In genomic region chr1:76091031-76091430, GRCm38 (mm10) we compare ENCODE assay signal across 20 mouse cellular contexts.
DNase-seq lines count a peak whose midpoint lies in the region; ATAC-seq and TF ChIP-seq lines count a peak whose summit lies in the region.
"Had no signal": no experiment of that assay in that cellular context is flagged by ENCODE, and none has a peak within 500 bp of the region (broad histone marks: within the 10 kb centered on the region; RNA-seq: fewer than 3 reads in every experiment).

No protein-coding gene starts in this region.

- no peaks in the 10 kb centered on the region for H3K9me3 ChIP-seq in midbrain, embryonic 15.5 days
- no peaks in the 10 kb centered on the region for H3K9me3 ChIP-seq in midbrain, embryonic 16.5 days (replicated peaks; ENCODE audit: control insufficient read depth, low read length, poor library complexity, severe bottlenecking)
- H3K9me3 ChIP-seq: limb, embryonic 15.5 days had no signal

- H3K4me3 ChIP-seq in cerebellum, adult 2 months (replicated peaks; ENCODE audit: insufficient read depth, low read depth, low read length) = no peak overlapping the region
- no peak overlapping the region for H3K4me3 ChIP-seq in midbrain, embryonic 15.5 days
- no peak overlapping the region for H3K4me3 ChIP-seq in midbrain, embryonic 16.5 days (ENCODE audit: low read depth, low read length)
- H3K4me3 ChIP-seq: limb, embryonic 15.5 days had no signal

- no peaks in the 10 kb centered on the region; the same call in 1 of the 2 replicates for H3K27me3 ChIP-seq in cerebellum, adult 2 months (ENCODE audit: control insufficient read depth, insufficient read depth, low read length)
- H3K27me3 ChIP-seq in midbrain, embryonic 15.5 days (replicated peaks) = no peaks in the 10 kb centered on the region
- H3K27me3 ChIP-seq in midbrain, embryonic 16.5 days (ENCODE audit: control insufficient read depth, insufficient read depth, low read depth, low read length) = no peaks in the 10 kb centered on the region
- H3K27me3 ChIP-seq: CH12.LX; limb, embryonic 15.5 days had no signal

- no peak; the same call in 1 of the 2 replicates for ATAC-seq in midbrain, embryonic 15.5 days (replicated peaks)
- no peak for ATAC-seq in midbrain, embryonic 16.5 days
- ATAC-seq in megakaryocyte progenitor cell, adult 5-6 weeks (replicated peaks; ENCODE audit: poor library complexity) = no peak

- intact Hi-C loops in left cerebral cortex, postnatal 4 days (cut with DNase I) = no loop called here
- intact Hi-C loops in left cerebral cortex, postnatal 10 days (cut with DNase I) = no loop called here

- H3K27ac ChIP-seq in cerebellum, adult 2 months (ENCODE audit: insufficient read depth, low read length) = no peak overlapping the region
- peak overlapping the region; percentile 25; the same call in 1 of the 2 replicates for H3K27ac ChIP-seq in midbrain, embryonic 15.5 days
- H3K27ac ChIP-seq in midbrain, embryonic 16.5 days (ENCODE audit: low read length) = no peak overlapping the region
- H3K27ac ChIP-seq: limb, embryonic 15.5 days; stomach, postnatal 0 days had no signal

- H3K9ac ChIP-seq in midbrain, embryonic 15.5 days = no peak overlapping the region
- H3K9ac ChIP-seq in midbrain, embryonic 16.5 days (ENCODE audit: low read depth, low read length) = no peak overlapping the region
- H3K9ac ChIP-seq: limb, embryonic 15.5 days had no signal

- H3K4me1 ChIP-seq in cerebellum, adult 2 months (ENCODE audit: control insufficient read depth, insufficient read depth, low read length) = no peaks in the 10 kb centered on the region
- H3K4me1 ChIP-seq in midbrain, embryonic 15.5 days = peaks cover 4% of the 10 kb centered on the region
- H3K4me1 ChIP-seq in midbrain, embryonic 16.5 days (ENCODE audit: control insufficient read depth, insufficient read depth, low read length) = peaks cover 4% of the 10 kb centered on the region

- H3K36me3 ChIP-seq in midbrain, embryonic 15.5 days (replicated peaks) = no peaks in the 10 kb centered on the region
- no peaks in the 10 kb centered on the region for H3K36me3 ChIP-seq in midbrain, embryonic 16.5 days (ENCODE audit: control insufficient read depth, insufficient read depth, low read length)
- H3K36me3 ChIP-seq: limb, embryonic 15.5 days had no signal

- TF ChIP-seq CTCF in cerebellum, adult 2 months (IDR thresholded peaks at IDR 0.05; ENCODE audit: borderline replicate concordance, insufficient read depth, low read depth, low read length) = no peak

- no peak for TF ChIP-seq POLR2A in cerebellum, adult 2 months (IDR thresholded peaks at IDR 0.05; ENCODE audit: borderline replicate concordance, insufficient read depth, low read length)

- no peak overlapping the region for H3K4me2 ChIP-seq in midbrain, embryonic 15.5 days
- no peak overlapping the region for H3K4me2 ChIP-seq in midbrain, embryonic 16.5 days (ENCODE audit: low read length)
- H3K4me2 ChIP-seq: heart, embryonic 11.5 days; limb, embryonic 15.5 days had no signal

- DNase-seq in cerebellum, postnatal 14 days = peak; percentile 66 to 68
- no peak for DNase-seq in cerebellum, adult 2 months
- peak; percentile 75 for DNase-seq in left cerebral cortex, postnatal 4 days
- no peak for DNase-seq in left cerebral cortex, postnatal 10 days (ENCODE audit: extremely low spot score in 1 of 2, low spot score in 2 of 2)
- no peak for DNase-seq in frontal cortex, postnatal 10 days (ENCODE audit: low spot score in 2 of 2)
- DNase-seq: adrenal gland, adult 8-10 months; cerebellum, adult 11 months; gastrocnemius, postnatal 36 days; heart, postnatal 14 days; kidney, adult 9 months; kidney, postnatal 4 days; right cerebral cortex, postnatal 14 days; thymus, postnatal 14 days had no signal

- 15% methylated on average over 5 of the region's 5 CpGs for WGBS in cerebellum, adult 2 months
- 28% methylated on average over 5 of the region's 5 CpGs for WGBS in midbrain, embryonic 15.5 days
- WGBS in midbrain, embryonic 16.5 days = 34% methylated on average over 5 of the region's 5 CpGs

Comparison
In these comparisons a context has a peak if more than half of its experiments do, and no peak if none do; other contexts are left out.
1. DNase-seq: peak in cerebellum, postnatal 14 days (2 of 2) and left cerebral cortex, postnatal 4 days (single experiment); none in cerebellum, adult 2 months (0 of 2), left cerebral cortex, postnatal 10 days (0 of 2) and frontal cortex, postnatal 10 days (0 of 2).